27 mouse cellular contexts compared by ENCODE assay signal in genomic region chr4:101669811-101670210, GRCm38 (mm10). TPM values are rescaled to one million over a fixed set of nuclear protein-coding genes. Genes with fewer than 3 reads are reported as not detected.
DNase-seq lines count a peak whose midpoint lies in the region; ATAC-seq lines count a peak whose summit lies in the region.
"Had no signal": no experiment of that assay in that cellular context is flagged by ENCODE, and none has a peak within 500 bp of the region (broad histone marks: within the 10 kb centered on the region; RNA-seq: fewer than 3 reads in every experiment).

No protein-coding gene starts in this region.

- no peak overlapping the region for H3K4me2 ChIP-seq in midbrain, embryonic 11.5 days
- H3K4me2 ChIP-seq in midbrain, embryonic 16.5 days (ENCODE audit: low read length), result no peak overlapping the region
- H3K4me2 ChIP-seq: embryonic facial prominence, embryonic 13.5 days; forebrain, embryonic 12.5 days; forebrain, embryonic 15.5 days; heart, embryonic 13.5 days; hindbrain, embryonic 12.5 days; hindbrain, embryonic 15.5 days had no signal

- ATAC-seq in midbrain, embryonic 11.5 days (ENCODE audit: low FRiP score), result no peak
- no peak for ATAC-seq in midbrain, embryonic 16.5 days
- ATAC-seq: forebrain, embryonic 15.5 days had no signal

- no peaks in the 10 kb centered on the region for H3K9me3 ChIP-seq in midbrain, embryonic 11.5 days (ENCODE audit: control insufficient read depth, low read length)
- no peaks in the 10 kb centered on the region for H3K9me3 ChIP-seq in midbrain, embryonic 16.5 days (replicated peaks; ENCODE audit: control insufficient read depth, low read length, poor library complexity, severe bottlenecking)
- H3K9me3 ChIP-seq: embryonic facial prominence, embryonic 13.5 days; forebrain, embryonic 15.5 days; heart, embryonic 10.5 days; hindbrain, embryonic 15.5 days had no signal

- no peak overlapping the region for H3K9ac ChIP-seq in midbrain, embryonic 11.5 days (ENCODE audit: low read length)
- H3K9ac ChIP-seq in midbrain, embryonic 16.5 days (ENCODE audit: low read depth, low read length), result no peak overlapping the region
- H3K9ac ChIP-seq: embryonic facial prominence, embryonic 13.5 days; forebrain, embryonic 12.5 days; forebrain, embryonic 15.5 days; heart, embryonic 13.5 days; hindbrain, embryonic 12.5 days; hindbrain, embryonic 15.5 days had no signal

- no peaks in the 10 kb centered on the region for H3K36me3 ChIP-seq in midbrain, embryonic 11.5 days (ENCODE audit: control insufficient read depth, insufficient read depth, low read length)
- H3K36me3 ChIP-seq in midbrain, embryonic 16.5 days (ENCODE audit: control insufficient read depth, insufficient read depth, low read length), result no peaks in the 10 kb centered on the region
- H3K36me3 ChIP-seq: embryonic facial prominence, embryonic 13.5 days; forebrain, embryonic 12.5 days; forebrain, embryonic 15.5 days; heart, embryonic 10.5 days; hindbrain, embryonic 12.5 days; hindbrain, embryonic 15.5 days had no signal

- H3K27me3 ChIP-seq in midbrain, embryonic 11.5 days (ENCODE audit: control insufficient read depth, insufficient read depth, low read length), result no peaks in the 10 kb centered on the region
- no peaks in the 10 kb centered on the region for H3K27me3 ChIP-seq in midbrain, embryonic 16.5 days (ENCODE audit: control insufficient read depth, insufficient read depth, low read depth, low read length)
- H3K27me3 ChIP-seq: embryonic facial prominence, embryonic 13.5 days; forebrain, embryonic 12.5 days; forebrain, embryonic 15.5 days; heart, embryonic 13.5 days; hindbrain, embryonic 12.5 days; hindbrain, embryonic 15.5 days had no signal

- no peaks in the 10 kb centered on the region for H3K4me1 ChIP-seq in midbrain, embryonic 11.5 days (ENCODE audit: control insufficient read depth, insufficient read depth, low read length)
- no peaks in the 10 kb centered on the region for H3K4me1 ChIP-seq in midbrain, embryonic 16.5 days (ENCODE audit: control insufficient read depth, insufficient read depth, low read length)
- H3K4me1 ChIP-seq: embryonic facial prominence, embryonic 10.5 days; embryonic facial prominence, embryonic 13.5 days; heart, embryonic 10.5 days; hindbrain, embryonic 12.5 days; hindbrain, embryonic 15.5 days had no signal

- 90% methylated on average over 5 of the region's 5 CpGs for WGBS in midbrain, embryonic 11.5 days
- WGBS in midbrain, embryonic 16.5 days, result 85% methylated on average over 5 of the region's 5 CpGs

- no peak overlapping the region for H3K27ac ChIP-seq in midbrain, embryonic 11.5 days (ENCODE audit: low read depth, low read length)
- H3K27ac ChIP-seq in midbrain, embryonic 16.5 days (ENCODE audit: low read length), result no peak overlapping the region
- H3K27ac ChIP-seq: embryonic facial prominence, embryonic 10.5 days; embryonic facial prominence, embryonic 13.5 days; forebrain, embryonic 12.5 days; forebrain, embryonic 15.5 days; heart, adult 2 months; heart, embryonic 10.5 days; heart, embryonic 13.5 days; hindbrain, embryonic 12.5 days; hindbrain, embryonic 15.5 days had no signal

- peak; percentile 52 for DNase-seq in adrenal gland, adult 2 months
- DNase-seq in adrenal gland, postnatal 10 days, result no peak
- DNase-seq in midbrain, embryonic 11.5 days (ENCODE audit: low spot score, missing footprints), result peak; percentile 14
- DNase-seq in Muller cell, postnatal 12 days (ENCODE audit: inconsistent ontology term), result peak; percentile 44
- no peak for DNase-seq in adipocyte (ENCODE audit: low spot score)
- no peak for DNase-seq in layer of hippocampus, postnatal 36 days
- no peak for DNase-seq in urinary bladder, postnatal 14 days (ENCODE audit: low spot score)
- DNase-seq: adrenal gland, postnatal 14 days; cerebellum, adult 11 months; cerebellum, adult 8-10 months; cerebellum, postnatal 10 days; cerebellum, postnatal 36 days; embryo, embryonic 11 days; gastrocnemius, postnatal 25 days; heart, adult 2 months; heart, postnatal 14 days had no signal

- H3K4me3 ChIP-seq in midbrain, embryonic 11.5 days (ENCODE audit: low read depth, low read length), result no peak overlapping the region
- H3K4me3 ChIP-seq in midbrain, embryonic 16.5 days (ENCODE audit: low read depth, low read length), result no peak overlapping the region
- H3K4me3 ChIP-seq: embryonic facial prominence, embryonic 10.5 days; embryonic facial prominence, embryonic 13.5 days; erythroblast, embryonic 14.5 days; forebrain, embryonic 12.5 days; forebrain, embryonic 15.5 days; heart, adult 2 months; heart, embryonic 10.5 days; heart, embryonic 13.5 days; hindbrain, embryonic 12.5 days; hindbrain, embryonic 15.5 days had no signal

RNA-seq across cellular contexts. Expression of gene Leprot, which starts 22.3 kb away (rescaled TPM):
- 10 to 100 TPM; 56.2 to 59.5 TPM for total RNA-seq in adrenal gland, adult 2 months (2021)
- 25.9 and 51.4 TPM in 2 replicates for polyA plus RNA-seq in adrenal gland, adult 2 months (2012; rRNA removed)
- total RNA-seq in adrenal gland, postnatal 10 days (2021), result 10 to 100 TPM; 55.3 to 63.0 TPM
- polyA plus RNA-seq in midbrain, embryonic 11.5 days (2014; fragmentation: Nextera tagmentation; extraction: Ambion mirVana), result 73.7 and 80.0 TPM in 2 replicates
- 108 and 111 TPM in 2 replicates for polyA plus RNA-seq in midbrain, embryonic 16.5 days (2015; fragmentation: Nextera tagmentation; extraction: Ambion mirVana)
- 10 to 100 TPM; 26.3 to 27.9 TPM for total RNA-seq in layer of hippocampus, postnatal 36 days (2021)

RNA-seq across cellular contexts. Expression of gene Lepr, which starts 47.4 kb away (rescaled TPM):
- total RNA-seq in adrenal gland, adult 2 months (2021), result 10 to 100 TPM; 10.3 to 10.9 TPM
- 0.65 and 1.5 TPM in 2 replicates for polyA plus RNA-seq in adrenal gland, adult 2 months (2012; rRNA removed)
- total RNA-seq in adrenal gland, postnatal 10 days (2021), result 10 to 100 TPM; 14.8 to 29.4 TPM
- 1.6 and 3.0 TPM in 2 replicates for polyA plus RNA-seq in midbrain, embryonic 11.5 days (2014; fragmentation: Nextera tagmentation; extraction: Ambion mirVana)
- polyA plus RNA-seq in midbrain, embryonic 16.5 days (2015; fragmentation: Nextera tagmentation; extraction: Ambion mirVana), result 2.5 and 3.6 TPM in 2 replicates
- total RNA-seq in layer of hippocampus, postnatal 36 days (2021), result 1 to 10 TPM; 1.9 to 3.0 TPM
- total RNA-seq: hematopoietic stem cell, adult 5-6 weeks had no signal
- polyA plus RNA-seq: erythroblast, embryonic 14.5 days had no signal

Comparison
In these comparisons a context has a peak if more than half of its experiments do, and no peak if none do; other contexts are left out.
1. DNase-seq: peak in adrenal gland, adult 2 months (single experiment), midbrain, embryonic 11.5 days (single experiment) and Muller cell, postnatal 12 days (single experiment); none in adrenal gland, postnatal 10 days (single experiment), adipocyte (single experiment), layer of hippocampus, postnatal 36 days (0 of 2) and urinary bladder, postnatal 14 days (single experiment).